Mouse (Mus musculus): Measurements from ENCODE around the gene Trim67. TPM values are rescaled to one million over a fixed set of nuclear protein-coding genes. Genes with fewer than 3 reads are reported as not detected.
A peak's percentile ranks its signal among the peaks of the same experiment; 100 is the strongest.

Trim67 gene
- 1 to 10 TPM; 2.9 to 3.1 TPM for total RNA-seq (2021)
- long read RNA-seq, experiment 1, partial matches to known transcripts, result 0 of 1 reads
- long read RNA-seq, experiment 1, other reads (novel, unspliced or antisense), result 1 of 1 reads
- long read RNA-seq, experiment 2, partial matches to known transcripts, result 0 of 1 reads
- long read RNA-seq, experiment 2, other reads (novel, unspliced or antisense), result 1 of 1 reads

DNA sequence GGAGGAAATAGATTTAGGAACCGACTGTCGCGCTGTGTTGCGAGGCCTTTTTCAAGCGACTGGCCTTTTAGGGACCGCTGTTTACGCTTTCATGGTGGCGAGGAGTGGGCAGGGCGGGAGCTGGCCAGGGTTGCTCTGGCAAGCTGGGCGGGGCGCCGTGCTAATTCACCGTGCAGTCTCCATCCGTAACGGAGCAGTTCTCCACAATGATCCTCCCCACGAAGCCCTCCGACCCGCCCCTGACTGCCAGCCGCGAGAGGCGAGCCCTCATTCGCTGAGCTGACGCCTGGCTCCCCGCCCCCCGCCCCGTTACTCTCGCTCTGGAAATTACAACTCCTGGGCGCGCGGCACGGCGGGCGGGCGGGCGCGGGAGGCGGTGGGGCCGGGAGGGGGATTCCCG, at the start of gene Trim67:
Trim67 (plus strand) TSS at position 385 of the 400 bp plus-strand sequence.
- peak; percentile 53 to 60 for DNase-seq (ENCODE audit: low spot score in 2 of 2)
- TF ChIP-seq CTCF (conservative IDR thresholded peaks at IDR 0.05), result no peak
- Histone ChIP-seq H3K27ac (peak within 1 kb of the TSS; percentile 71), H3K4me3 (peak within 1 kb of the TSS; percentile 54)

DNA sequence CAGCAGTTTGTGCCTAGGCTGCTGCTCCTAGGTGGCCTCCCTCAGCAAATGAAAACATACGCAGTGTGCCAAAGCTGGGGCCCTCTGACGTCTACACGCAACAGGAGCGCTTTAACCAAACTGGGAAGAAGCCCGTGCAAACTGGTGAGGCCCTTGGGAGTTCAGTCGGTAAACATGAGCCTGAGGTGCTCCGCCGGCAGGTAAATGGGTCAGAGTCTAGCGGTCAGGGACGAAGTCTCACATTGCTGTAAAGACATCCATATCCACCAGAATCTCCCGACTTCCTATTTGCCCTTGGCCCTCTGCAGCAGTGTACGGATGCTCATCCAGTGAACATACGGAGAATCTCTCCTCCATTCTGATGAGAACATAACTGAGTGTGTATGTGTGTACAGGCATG, 46.2 kb upstream of the Trim67 start:
- TF ChIP-seq CTCF (conservative IDR thresholded peaks at IDR 0.05), result no peak
- no peak overlapping the region for H3K4me3 ChIP-seq
- DNase-seq (ENCODE audit: low spot score in 2 of 2), result no peak

DNA sequence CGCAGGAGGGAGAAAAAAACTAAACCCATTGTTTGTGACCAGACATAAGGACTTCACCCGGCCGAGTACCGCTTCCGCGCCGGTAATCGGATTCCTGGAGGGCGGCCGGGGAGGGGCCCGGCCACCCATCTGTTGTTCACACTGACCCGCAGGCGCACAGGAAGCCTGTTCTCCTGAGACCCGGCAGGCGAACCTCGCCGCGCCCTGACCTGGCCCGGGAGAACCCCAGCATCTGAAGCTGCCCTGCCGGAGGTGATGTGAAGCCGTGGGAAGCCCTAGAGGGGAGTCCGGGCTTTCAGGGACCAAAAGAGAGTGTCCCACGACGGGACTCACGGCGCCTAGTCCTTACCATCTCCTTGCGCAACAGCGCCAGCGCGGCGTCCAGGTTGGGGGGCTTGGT, 41.7 kb upstream of the Trim67 start:
- TF ChIP-seq CTCF (conservative IDR thresholded peaks at IDR 0.05), result no peak
- Histone ChIP-seq H3K4me3 (peak overlapping the region; percentile 48), H3K27ac (no peak overlapping the region)
- no peak for DNase-seq (ENCODE audit: low spot score in 2 of 2)

More for the DNA sequence above, 46.2 kb upstream of the Trim67 start:
- H3K27ac ChIP-seq, result no peak overlapping the region

DNA sequence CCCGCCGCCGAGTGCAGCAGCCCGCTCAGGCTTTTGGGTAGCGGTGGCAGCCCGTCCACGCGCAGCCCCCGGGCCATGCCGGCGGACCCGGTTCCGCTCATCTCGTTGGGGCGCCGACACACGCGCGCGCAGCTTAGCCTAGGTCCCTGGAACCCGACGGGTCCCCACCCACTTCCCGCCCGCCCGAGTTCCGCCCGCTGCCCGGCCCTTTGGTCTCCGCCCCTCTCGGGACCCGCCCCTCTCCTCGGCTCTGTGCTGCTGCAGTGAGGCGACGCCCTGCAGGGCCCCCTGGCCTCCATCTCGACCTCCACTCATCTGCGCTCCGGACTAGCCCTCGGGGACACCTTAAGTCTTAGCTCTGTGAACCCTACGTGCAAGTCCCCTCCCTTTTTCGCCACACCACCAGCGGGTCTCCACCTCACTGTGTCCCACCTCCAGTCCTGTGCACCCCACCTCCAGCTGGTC, 41.2 kb upstream of the Trim67 start, which contains the start of gene Fam89a:
Fam89a (minus strand) TSS at position 124 of the 465 bp plus-strand sequence.
- peak within 1 kb of the TSS; percentile 48 for H3K4me3 ChIP-seq
- H3K27ac ChIP-seq, result no peak within 1 kb of the TSS
- TF ChIP-seq CTCF (conservative IDR thresholded peaks at IDR 0.05), result no peak
- DNase-seq (ENCODE audit: low spot score in 2 of 2), result no peak

DNA sequence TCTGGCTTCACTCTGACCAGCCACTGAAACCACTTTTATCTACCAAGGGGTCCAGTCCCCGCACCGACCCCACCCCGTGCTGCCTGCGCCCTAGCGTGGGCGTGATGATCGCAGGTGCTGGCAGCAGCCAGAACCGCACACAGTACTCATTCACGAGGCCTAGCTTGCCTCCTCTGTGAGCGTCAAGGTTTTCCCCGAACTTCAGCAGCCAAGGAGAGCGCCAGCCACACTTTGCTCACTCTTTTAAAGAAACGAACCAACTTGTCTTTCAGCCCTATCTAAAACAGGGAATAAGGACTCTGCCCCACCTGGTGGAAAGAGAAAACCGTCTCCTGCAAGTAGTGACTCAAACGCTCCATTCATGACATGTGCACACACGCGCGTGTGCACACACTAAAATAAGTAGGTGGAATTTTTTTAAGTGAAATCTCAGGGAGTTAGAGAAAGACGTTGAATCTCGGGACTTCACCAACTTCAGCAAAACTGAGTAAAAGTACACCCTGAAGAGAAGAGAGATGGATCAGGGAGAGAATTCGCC, 40.5 kb upstream of the Trim67 start:
- no peak overlapping the region for H3K4me3 ChIP-seq

DNA sequence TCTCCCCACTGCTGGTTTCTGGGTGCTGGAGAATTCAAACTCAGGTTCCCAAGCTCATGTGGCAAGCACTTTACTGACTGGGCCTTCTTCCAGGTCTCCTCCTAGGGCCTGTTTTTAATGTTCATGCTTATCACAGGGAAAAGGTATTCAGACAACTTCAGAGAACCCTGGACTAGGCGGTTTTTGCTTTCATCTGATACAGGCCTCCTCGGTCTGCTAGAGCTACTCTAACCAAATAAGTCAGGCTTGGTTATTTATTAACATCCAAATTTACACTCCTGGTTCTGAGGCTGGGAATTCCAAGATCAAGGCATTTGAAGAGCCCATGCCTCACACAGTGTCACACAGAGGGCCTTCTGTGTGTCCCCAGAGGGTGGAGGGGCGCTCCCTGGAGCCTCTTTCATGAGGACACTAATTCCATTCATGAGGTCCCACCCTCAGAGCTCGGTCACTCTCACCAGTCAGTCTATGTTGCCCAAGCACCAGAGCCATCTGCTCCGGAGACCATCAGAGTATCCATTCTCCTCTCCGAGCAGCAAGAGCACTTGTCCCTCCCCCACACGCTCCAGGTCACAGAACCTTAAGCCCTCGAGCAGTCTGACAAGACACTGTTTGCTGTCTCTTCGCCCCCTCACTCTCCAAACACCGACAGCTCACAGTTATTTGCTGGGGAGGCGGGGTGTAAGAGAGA, 38.6 kb upstream of the Trim67 start:
- Histone ChIP-seq H3K4me3 (no peak overlapping the region), H3K27ac (no peak overlapping the region)
- DNase-seq (ENCODE audit: low spot score in 2 of 2), result peak in 1 of 2 experiments; percentile 28
- no peak for TF ChIP-seq CTCF (conservative IDR thresholded peaks at IDR 0.05)

More for the DNA sequence above, 40.5 kb upstream of the Trim67 start:
- no peak for DNase-seq (ENCODE audit: low spot score in 2 of 2)
- H3K27ac ChIP-seq, result no peak overlapping the region
- no peak for TF ChIP-seq CTCF (conservative IDR thresholded peaks at IDR 0.05)

DNA sequence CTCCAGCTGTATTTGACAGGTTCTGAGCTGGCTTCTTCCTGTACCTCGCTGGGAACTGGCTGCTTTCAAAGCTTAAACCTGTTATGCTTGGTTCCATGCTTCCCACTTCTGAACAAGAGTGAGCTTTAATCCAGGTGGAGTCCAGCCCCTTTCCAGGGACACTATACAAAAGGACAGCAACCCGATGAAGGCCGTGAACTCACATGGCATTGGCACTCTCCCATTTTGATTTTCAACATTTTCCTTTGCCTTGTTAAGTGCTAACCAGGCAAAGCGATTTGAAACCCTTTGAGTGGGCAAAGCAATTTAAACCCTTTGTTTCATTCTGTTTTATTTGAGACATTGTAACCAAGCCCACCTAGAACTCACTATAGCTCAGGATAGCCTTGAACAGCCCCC, 38.1 kb upstream of the Trim67 start:
- TF ChIP-seq CTCF (conservative IDR thresholded peaks at IDR 0.05), result no peak
- Histone ChIP-seq H3K27ac (no peak overlapping the region), H3K4me3 (no peak overlapping the region)
- no peak for DNase-seq (ENCODE audit: low spot score in 2 of 2)

DNA sequence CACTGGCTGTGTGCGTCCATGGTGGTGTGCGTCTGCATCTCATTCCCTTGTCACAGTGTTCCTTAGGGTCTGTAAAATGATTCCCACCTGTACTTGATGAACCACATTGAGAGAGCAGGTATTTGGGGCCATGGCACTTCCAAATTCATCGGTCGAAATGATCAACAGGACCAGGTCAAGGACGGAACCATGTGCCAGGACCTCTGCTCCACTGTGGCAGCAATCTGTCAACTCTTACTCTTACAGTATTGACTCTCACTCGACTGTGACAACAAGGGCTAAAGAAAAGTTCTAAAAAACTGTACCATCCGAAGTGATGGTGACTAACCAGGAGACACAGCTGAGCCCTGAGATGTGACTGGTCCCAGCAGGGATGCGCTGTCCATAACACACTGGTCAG, 37.4 kb upstream of the Trim67 start:
- H3K27ac ChIP-seq, result no peak overlapping the region
- no peak overlapping the region for H3K4me3 ChIP-seq
- DNase-seq (ENCODE audit: low spot score in 2 of 2), result no peak
- no peak for TF ChIP-seq CTCF (conservative IDR thresholded peaks at IDR 0.05)

DNA sequence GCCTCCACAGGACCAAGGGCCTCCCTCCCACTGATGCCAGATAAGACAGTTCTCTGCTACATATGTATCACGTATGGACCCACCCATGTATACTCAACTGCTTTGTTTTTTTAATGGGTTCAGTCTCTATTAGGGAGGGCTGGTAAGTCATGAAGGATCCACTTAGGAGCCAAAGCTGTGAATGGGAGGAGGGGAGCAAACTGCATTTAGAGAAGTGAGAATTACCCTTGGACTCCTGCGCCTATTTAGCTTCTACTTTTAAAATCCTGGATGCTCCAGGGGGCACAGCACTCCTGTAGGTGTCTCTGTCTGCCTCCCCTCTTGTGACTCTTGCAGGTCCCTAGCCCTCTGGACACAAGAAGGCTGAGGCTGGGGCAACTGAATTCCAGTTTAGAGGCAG, 36.7 kb upstream of the Trim67 start:
- Histone ChIP-seq H3K27ac (no peak overlapping the region), H3K4me3 (no peak overlapping the region)
- no peak for DNase-seq (ENCODE audit: low spot score in 2 of 2)
- no peak for TF ChIP-seq CTCF (conservative IDR thresholded peaks at IDR 0.05)

DNA sequence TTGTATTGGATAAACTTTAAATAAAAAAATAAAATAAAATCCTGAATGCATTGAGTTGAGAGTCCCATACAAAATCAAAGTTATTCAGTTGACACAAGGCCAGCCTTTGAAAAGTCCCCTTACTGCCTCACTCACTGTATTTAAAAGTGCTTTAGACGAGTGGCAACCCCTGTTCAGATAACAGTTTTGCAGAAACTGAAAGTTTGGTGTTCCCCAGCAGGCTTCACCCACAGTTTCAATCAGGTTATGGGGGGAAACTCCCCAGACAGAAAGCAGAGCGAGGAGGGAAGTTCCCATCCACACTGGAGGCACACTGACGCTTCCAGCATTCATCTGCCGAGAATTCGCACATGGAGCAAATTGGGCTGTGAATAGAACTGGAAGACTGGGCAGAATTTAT, 36.3 kb upstream of the Trim67 start:
- H3K4me3 ChIP-seq, result no peak overlapping the region
- H3K27ac ChIP-seq, result no peak overlapping the region
- DNase-seq (ENCODE audit: low spot score in 2 of 2), result no peak
- TF ChIP-seq CTCF (conservative IDR thresholded peaks at IDR 0.05), result no peak

DNA sequence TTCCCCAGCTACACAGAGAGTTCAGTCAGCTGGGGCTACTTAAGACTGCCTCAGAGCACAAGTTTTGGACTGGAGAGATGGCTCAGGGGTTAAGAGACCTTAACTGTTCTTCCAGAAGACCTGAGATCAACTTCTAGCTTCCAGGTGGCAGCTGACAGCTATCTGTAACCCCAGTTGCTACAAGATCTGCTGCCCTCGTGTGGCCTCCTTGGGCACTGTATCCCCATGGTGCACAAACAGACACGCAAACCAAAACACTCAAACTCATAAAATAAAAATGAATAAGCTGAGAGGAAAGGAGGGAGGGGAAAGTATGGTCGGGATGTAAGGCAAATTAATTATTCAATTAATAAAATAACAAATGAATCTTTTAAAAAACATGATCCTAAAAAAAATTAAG, 34.3 kb upstream of the Trim67 start:
- TF ChIP-seq CTCF (conservative IDR thresholded peaks at IDR 0.05), result peak; percentile 71
- DNase-seq (ENCODE audit: low spot score in 2 of 2), result peak in 1 of 2 experiments; percentile 31
- Histone ChIP-seq H3K4me3 (no peak overlapping the region), H3K27ac (no peak overlapping the region)

DNA sequence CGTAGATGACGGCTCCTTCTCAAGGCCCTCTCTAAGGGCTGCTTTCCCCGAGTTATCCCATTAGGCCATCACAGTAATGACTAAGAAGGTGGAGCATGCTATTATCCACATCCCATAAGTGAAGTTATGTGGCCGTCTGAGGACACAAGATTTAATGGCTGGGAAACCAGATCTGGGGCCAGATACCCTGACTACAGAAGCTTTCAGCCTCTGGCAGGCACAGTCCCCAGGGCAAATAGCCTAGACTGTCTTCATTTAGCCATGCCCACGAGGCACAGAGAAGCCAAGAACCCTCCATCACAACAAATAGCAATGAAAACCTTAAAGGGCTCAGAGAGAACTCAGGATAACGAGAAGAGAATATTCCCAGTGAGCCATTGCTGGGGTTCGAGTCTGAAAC, 29.8 kb upstream of the Trim67 start:
- Histone ChIP-seq H3K27ac (no peak overlapping the region), H3K4me3 (no peak overlapping the region)
- no peak for DNase-seq (ENCODE audit: low spot score in 2 of 2)
- TF ChIP-seq CTCF (conservative IDR thresholded peaks at IDR 0.05), result no peak

DNA sequence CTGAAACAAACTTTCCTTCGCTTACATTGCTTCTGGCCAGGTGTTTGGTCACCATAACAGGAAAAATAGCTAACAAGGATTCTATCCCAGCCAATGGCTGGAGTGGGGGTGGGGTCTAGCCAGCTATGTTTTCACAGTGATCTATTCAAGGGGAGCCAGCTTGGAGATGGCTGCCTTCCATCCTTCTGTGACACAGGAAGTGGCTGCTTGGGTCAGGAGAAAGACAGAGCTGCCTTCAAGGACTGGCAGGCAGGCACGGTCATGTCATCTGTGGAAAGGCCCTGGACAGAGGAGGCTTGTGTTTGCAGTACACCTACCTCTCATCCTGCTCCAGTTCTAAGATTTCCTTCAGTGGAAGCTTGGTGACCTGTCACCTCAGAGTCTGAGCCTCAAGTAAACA, 20.5 kb upstream of the Trim67 start:
- no peak for TF ChIP-seq CTCF (conservative IDR thresholded peaks at IDR 0.05)
- H3K27ac ChIP-seq, result no peak overlapping the region
- peak in 1 of 2 experiments; percentile 37 for DNase-seq (ENCODE audit: low spot score in 2 of 2)
- no peak overlapping the region for H3K4me3 ChIP-seq
